Mouse (Mus musculus): ENCODE measurements around the gene Kcna6. TPM values are rescaled to one million over a fixed set of nuclear protein-coding genes. Genes with fewer than 3 reads are reported as not detected.
A peak's percentile ranks its signal among the peaks of the same experiment; 100 is the strongest.

Gene Kcna6
- polyA plus RNA-seq, 1 experiment from 2014 or later = 26.5 TPM

DNA sequence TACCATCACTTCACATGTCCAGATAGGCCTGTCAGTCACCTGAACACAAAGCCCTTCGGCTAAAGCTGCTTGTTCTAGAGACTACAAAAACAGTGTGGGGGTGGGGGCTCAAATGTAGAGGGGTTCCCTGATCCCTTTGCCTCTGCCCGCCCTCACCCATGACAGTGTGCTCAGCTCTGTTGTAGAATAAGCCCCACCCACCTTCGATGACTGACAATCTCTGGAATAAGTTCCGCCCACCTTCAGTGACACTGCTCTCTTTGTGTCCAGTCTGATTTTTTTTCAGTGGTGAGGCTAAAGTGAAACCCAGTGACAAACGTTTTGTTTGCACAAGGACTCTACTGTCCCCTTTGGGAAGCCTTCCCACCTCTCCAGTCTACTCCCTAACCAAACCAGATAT, 26.1 kb upstream of the Kcna6 start:
- H3K36me3 ChIP-seq = no peaks in the 10 kb centered on the region
- H3K4me1 ChIP-seq = peaks cover 43% of the 10 kb centered on the region
- H3K4me2 ChIP-seq = no peak overlapping the region
- WGBS = 62% methylated on average over 5 of the region's 5 CpGs
- H3K9me3 ChIP-seq (replicated peaks) = no peaks in the 10 kb centered on the region
- H3K9ac ChIP-seq (replicated peaks) = no peak overlapping the region
- ATAC-seq (ENCODE audit: low FRiP score) = no peak
- no peak overlapping the region for H3K4me3 ChIP-seq (replicated peaks)
- peak overlapping the region; percentile 76; the same call in 1 of the 2 replicates for H3K27ac ChIP-seq (replicated peaks)
- H3K27me3 ChIP-seq (replicated peaks) = no peaks in the 10 kb centered on the region

DNA sequence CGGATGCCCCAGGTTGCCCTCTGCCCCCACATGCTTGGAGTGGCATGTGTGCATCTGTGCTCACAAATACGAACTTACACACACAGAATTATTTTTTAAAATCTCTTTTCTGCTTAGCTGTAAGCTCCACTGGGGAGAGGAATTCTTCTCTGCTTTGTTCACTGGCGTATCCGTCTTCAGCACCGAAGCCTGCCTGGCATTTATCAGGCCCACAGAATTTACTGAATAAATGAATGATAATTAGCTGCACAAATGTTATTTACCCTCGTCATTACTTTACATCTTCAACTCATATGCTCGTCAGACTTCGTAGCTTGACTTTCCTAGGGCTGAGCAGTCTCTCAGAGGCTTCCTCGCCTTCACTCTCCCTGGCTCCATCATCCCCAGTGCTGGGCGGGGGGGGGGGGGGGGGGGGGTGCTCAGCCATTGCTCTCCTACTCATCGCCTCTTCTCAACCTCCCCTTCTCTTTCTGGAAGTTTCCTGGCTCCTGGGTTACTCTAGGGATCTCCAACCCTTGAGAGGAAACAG, 24.2 kb upstream of the Kcna6 start:
- H3K9me3 ChIP-seq (replicated peaks) = no peaks in the 10 kb centered on the region
- ATAC-seq (ENCODE audit: low FRiP score) = no peak
- H3K27me3 ChIP-seq (replicated peaks) = no peaks in the 10 kb centered on the region
- no peak overlapping the region for H3K27ac ChIP-seq (replicated peaks)
- no peak overlapping the region for H3K4me2 ChIP-seq
- WGBS = 57% methylated on average over 11 of the region's 11 CpGs
- no peak overlapping the region for H3K9ac ChIP-seq (replicated peaks)
- no peak overlapping the region for H3K4me3 ChIP-seq (replicated peaks)
- peaks cover 35% of the 10 kb centered on the region for H3K4me1 ChIP-seq
- H3K36me3 ChIP-seq = no peaks in the 10 kb centered on the region

DNA sequence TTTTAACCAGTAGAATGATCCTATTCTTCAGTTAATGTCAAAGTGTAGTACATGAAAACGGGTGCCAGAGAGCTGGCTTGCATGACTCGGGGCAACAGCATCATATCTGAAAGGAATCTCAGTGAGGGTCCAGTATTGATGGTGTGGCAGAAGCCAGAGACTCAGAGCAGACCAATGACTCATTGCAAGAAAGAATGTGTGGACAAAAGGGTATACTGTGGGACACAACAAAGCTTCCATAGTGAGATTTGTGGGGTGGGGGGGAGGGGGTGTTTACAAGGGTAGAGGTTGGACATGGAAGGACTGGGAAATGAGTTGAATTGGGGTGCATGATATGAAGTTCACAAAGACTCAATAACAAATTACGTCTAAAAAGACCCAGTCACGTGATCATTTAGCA, 20.9 kb upstream of the Kcna6 start:
- Histone ChIP-seq H3K27ac (replicated peaks) (no peak overlapping the region), H3K36me3 (no peaks in the 10 kb centered on the region), H3K27me3 (replicated peaks) (no peaks in the 10 kb centered on the region), H3K4me3 (replicated peaks) (no peak overlapping the region), H3K9ac (replicated peaks) (no peak overlapping the region), H3K4me1 (peaks cover 6% of the 10 kb centered on the region; the same call in 1 of the 2 replicates), H3K4me2 (no peak overlapping the region), H3K9me3 (replicated peaks) (no peaks in the 10 kb centered on the region)
- no peak for ATAC-seq (ENCODE audit: low FRiP score)
- WGBS = 89% methylated on average over 4 of the region's 4 CpGs

DNA sequence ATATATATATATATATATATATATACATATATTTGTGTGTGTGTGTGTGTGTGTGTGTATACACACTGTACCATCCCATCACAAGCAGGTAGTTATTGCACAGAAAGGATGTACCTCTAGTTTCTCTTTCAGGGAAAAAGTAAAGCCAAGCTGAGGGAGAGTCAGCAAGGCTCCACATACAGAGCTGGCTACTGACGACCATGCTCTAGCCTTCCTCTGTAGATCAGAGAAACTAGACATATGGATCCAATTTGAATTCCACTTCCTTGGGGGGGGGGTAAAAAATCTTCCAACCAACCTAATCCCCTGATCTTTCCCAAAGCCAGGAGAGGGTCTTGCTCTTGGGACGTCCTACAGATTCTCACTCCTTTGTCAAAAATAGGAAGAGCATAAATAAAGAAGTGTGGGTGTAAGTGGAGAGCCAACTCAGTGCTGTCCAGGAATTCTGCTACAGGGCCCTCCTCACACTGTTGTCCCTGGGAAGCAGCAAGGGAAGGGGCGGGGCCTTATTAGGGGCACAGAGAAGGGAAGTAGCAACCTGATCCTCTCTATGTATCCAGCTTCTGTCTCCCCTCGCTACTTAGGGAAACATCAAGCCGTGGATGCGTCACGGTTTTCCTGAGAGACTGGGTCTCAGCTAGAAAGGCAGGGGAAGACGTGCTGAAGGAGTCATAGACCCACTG, 15.4 kb upstream of the Kcna6 start:
- H3K36me3 ChIP-seq = no peaks in the 10 kb centered on the region
- 42% methylated on average over 8 of the region's 8 CpGs for WGBS
- no peaks in the 10 kb centered on the region for H3K27me3 ChIP-seq (replicated peaks)
- no peak overlapping the region for H3K4me3 ChIP-seq (replicated peaks)
- H3K9me3 ChIP-seq (replicated peaks) = no peaks in the 10 kb centered on the region
- peaks cover 11% of the 10 kb centered on the region for H3K4me1 ChIP-seq
- no peak overlapping the region for H3K27ac ChIP-seq (replicated peaks)
- H3K4me2 ChIP-seq = no peak overlapping the region
- ATAC-seq (ENCODE audit: low FRiP score) = no peak
- H3K9ac ChIP-seq (replicated peaks) = no peak overlapping the region

DNA sequence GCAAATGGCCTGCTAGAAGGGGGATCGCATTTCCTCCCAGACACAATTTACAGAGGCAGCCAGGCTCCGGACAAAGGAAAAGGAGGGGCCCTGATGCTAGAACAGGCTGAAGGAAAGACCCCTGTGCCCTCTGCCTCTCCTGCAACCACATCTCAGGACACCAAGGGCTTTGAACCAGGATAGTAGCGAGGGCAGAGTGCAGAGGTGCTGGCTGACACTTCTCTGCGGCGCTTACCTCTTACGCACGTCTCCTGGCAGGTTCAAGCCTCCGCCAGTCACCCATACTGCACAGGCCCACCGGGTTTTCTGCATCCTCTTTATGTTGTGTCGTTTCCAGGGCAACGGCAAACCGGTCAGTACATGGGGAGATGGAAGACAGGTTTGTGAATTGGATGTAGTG, 12.0 kb upstream of the Kcna6 start:
- Histone ChIP-seq H3K9ac (replicated peaks) (no peak overlapping the region), H3K4me1 (peaks cover 11% of the 10 kb centered on the region), H3K27ac (replicated peaks) (peak overlapping the region; percentile 56), H3K4me2 (peak overlapping the region; percentile 27), H3K9me3 (replicated peaks) (no peaks in the 10 kb centered on the region), H3K27me3 (replicated peaks) (no peaks in the 10 kb centered on the region), H3K36me3 (no peaks in the 10 kb centered on the region), H3K4me3 (replicated peaks) (no peak overlapping the region)
- ATAC-seq (ENCODE audit: low FRiP score) = peak; percentile 75; the same call in 1 of the 2 replicates
- WGBS = 20% methylated on average over 12 of the region's 12 CpGs

DNA sequence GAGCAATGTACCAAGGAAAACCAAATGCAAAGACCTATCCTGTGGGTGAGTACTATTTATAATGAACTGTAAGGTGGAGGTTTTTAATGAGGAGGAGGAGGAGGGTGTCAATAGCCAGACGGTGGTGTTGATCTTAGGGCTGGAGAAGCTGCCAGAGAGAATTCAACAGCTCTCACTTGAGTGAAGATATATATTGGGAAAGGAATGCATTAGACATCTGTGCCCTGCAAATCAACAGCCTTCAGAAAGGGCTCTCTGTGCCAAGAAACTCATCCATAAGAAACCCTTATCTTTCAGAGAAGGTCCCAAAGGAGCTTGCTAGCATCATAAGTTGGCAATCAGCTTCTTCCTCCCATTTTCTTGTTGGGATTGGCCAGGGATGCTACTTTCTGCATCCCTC, 5.4 kb upstream of the Kcna6 start:
- Histone ChIP-seq H3K27me3 (replicated peaks) (no peaks in the 10 kb centered on the region), H3K36me3 (no peaks in the 10 kb centered on the region), H3K4me2 (no peak overlapping the region), H3K27ac (replicated peaks) (no peak overlapping the region), H3K4me1 (no peaks in the 10 kb centered on the region), H3K9me3 (replicated peaks) (no peaks in the 10 kb centered on the region), H3K9ac (replicated peaks) (no peak overlapping the region), H3K4me3 (replicated peaks) (no peak overlapping the region)
- no peak for ATAC-seq (ENCODE audit: low FRiP score)
- 42% methylated on average over 1 of the region's 1 CpGs for WGBS

DNA sequence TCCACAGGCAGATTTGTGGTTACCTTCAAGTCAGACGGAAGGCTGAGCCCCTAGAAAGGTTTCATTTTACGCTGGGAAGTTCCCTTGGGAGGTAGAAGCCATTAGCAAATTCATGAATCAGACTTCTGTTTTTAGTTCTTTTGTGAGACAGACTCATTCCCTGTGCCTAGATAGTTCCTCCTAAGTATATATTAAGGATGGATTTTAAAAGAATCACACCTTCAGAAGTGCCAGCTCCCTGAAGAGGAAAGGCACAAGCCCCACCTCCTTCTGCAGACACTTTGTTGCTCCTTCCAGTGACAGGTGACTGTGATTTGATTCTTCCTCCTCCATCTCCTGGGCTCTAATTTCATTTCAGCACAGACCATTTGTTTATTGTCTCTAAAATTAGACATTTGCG, 2.1 kb upstream of the Kcna6 start:
- no peak overlapping the region for H3K4me2 ChIP-seq

DNA sequence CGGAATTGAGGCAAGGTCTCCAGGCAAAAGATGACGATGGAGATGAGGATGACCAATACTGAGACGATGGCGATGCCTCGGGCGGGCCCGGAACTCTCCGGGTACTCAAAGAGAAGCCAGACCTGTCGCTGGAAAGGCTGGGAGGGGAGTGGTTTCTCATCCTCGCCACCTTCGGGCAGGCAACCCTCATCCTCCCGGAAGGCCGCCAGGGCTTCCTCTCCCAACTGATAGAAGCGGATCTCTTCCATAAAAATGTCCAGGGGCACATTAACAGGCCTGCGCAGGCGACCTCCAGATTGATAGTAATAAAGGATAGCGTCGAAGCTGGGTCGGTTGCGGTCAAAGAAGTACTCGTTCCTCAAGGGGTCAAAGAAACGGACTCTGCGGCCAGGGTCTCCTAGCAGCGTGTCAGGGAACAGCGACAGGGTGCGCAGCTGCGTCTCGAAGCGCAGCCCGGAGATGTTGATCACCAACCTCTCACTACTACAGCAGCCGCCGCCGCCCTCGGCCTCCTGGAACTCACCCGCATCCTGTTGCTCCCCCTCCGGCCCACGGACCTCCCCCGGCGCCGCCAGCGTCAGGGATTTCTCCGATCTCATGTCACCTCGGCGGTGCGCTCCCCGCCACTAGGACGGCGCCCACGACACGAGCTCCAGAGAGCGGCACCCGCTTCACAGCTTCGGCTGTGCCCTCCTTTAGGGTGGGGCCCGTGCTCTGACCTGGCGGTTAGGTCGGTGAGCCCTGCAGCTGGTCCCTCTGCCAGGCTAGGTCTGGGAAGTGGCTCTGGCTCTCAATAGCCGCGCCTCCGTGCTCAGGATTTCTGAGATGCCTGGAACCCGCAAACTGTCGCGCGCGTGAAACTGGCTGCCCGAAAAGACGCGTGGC, 906 bp downstream of the Kcna6 start:
- WGBS = under 1% methylated on average over 66 of the region's 67 CpGs
- H3K9ac ChIP-seq (replicated peaks) = peak overlapping the region; percentile 59
- peak overlapping the region; percentile 60 for H3K4me3 ChIP-seq (replicated peaks)
- H3K4me1 ChIP-seq = peaks cover 51% of the 10 kb centered on the region
- H3K27me3 ChIP-seq (replicated peaks) = peaks cover 9% of the 10 kb centered on the region
- H3K27ac ChIP-seq (replicated peaks) = peak overlapping the region; percentile 87
- H3K4me2 ChIP-seq = peak overlapping the region; percentile 91
- ATAC-seq (ENCODE audit: low FRiP score) = peak; percentile 42; the same call in 1 of the 2 replicates
- no peaks in the 10 kb centered on the region for H3K9me3 ChIP-seq (replicated peaks)
- H3K36me3 ChIP-seq = peaks cover 3% of the 10 kb centered on the region; the same call in 1 of the 2 replicates

More for the DNA sequence above, 2.1 kb upstream of the Kcna6 start:
- Histone ChIP-seq H3K9me3 (replicated peaks) (no peaks in the 10 kb centered on the region), H3K36me3 (no peaks in the 10 kb centered on the region), H3K9ac (replicated peaks) (no peak overlapping the region), H3K27ac (replicated peaks) (no peak overlapping the region), H3K4me1 (peaks cover 21% of the 10 kb centered on the region), H3K27me3 (replicated peaks) (peaks cover 9% of the 10 kb centered on the region), H3K4me3 (replicated peaks) (no peak overlapping the region)
- 53% methylated on average over 3 of the region's 3 CpGs for WGBS
- ATAC-seq (ENCODE audit: low FRiP score) = no peak

DNA sequence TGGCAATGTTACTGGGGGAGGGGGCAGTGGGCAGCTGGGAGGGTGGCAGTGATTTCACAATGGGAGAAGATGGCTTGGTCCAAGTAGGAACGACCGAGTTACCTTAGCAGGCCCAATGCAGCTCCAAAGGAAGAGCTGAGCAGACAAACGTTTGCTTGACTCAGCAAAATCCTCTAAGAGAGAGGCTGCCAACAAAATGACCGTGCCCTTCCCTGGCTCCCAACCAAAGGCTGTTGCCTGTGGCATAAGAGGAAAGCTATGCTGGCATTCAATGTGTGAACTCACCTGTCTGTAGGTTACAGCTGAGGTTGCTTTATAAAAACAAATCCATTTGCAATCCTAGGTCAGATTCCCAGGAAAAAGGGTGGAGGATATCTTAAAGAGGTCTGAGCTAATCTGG, 3.5 kb downstream of the Kcna6 start:
- Histone ChIP-seq H3K27ac (replicated peaks) (no peak overlapping the region), H3K4me3 (replicated peaks) (no peak overlapping the region), H3K36me3 (peaks cover 3% of the 10 kb centered on the region; the same call in 1 of the 2 replicates), H3K4me2 (peak overlapping the region; percentile 47), H3K9me3 (replicated peaks) (no peaks in the 10 kb centered on the region), H3K4me1 (peaks cover 75% of the 10 kb centered on the region), H3K27me3 (replicated peaks) (peaks cover 9% of the 10 kb centered on the region), H3K9ac (replicated peaks) (no peak overlapping the region)
- ATAC-seq (ENCODE audit: low FRiP score) = no peak
- 68% methylated on average over 4 of the region's 4 CpGs for WGBS

DNA sequence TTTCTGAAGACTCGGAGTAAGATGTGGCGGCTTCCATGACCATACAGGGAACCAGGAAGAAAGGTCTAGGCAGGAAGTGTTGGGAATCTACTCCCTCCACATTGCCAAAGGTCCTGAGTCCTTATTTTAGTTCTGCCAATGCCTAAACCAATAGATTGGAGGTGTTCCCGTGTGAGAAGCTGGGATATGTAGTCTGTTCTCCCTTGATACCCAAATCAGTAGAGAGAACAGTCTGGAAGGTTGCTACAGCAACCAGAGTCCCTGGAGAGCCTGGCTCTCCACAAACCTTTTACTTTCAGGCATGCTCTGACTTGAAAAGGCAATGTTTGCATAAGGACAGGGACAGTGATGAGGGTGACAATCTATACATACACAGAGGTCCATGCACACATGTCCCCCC, 4.7 kb downstream of the Kcna6 start:
- H3K4me1 ChIP-seq = peaks cover 75% of the 10 kb centered on the region
- WGBS = 69% methylated on average over 3 of the region's 3 CpGs

DNA sequence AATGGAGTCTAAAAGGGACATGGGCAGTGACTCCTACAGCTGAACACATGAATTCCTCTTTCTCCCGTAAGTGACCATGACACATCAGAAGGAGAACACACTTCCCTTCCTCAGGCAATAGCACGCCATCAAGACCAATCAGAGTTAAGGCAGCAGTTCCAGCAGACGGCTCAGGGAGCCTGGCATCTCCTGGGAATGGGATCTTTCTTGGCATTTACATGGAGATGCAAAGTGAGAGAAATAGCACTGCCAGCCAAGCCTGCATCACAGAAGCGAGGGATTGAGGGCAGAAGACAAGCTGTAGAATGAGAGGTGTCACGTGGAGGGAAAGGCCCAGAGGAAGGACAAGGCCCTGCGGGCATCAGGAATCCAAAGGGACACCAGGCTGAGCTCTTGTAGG, 7.8 kb downstream of the Kcna6 start:
- Histone ChIP-seq H3K9ac (replicated peaks) (no peak overlapping the region), H3K27ac (replicated peaks) (no peak overlapping the region), H3K36me3 (peaks cover 3% of the 10 kb centered on the region; the same call in 1 of the 2 replicates), H3K4me1 (peaks cover 54% of the 10 kb centered on the region), H3K27me3 (replicated peaks) (no peaks in the 10 kb centered on the region; the same call in 1 of the 2 replicates), H3K9me3 (replicated peaks) (no peaks in the 10 kb centered on the region), H3K4me3 (replicated peaks) (no peak overlapping the region), H3K4me2 (peak overlapping the region; percentile 47)
- no peak for ATAC-seq (ENCODE audit: low FRiP score)
- 76% methylated on average over 6 of the region's 6 CpGs for WGBS

More for the DNA sequence above, 4.7 kb downstream of the Kcna6 start:
- Histone ChIP-seq H3K9ac (replicated peaks) (no peak overlapping the region), H3K9me3 (replicated peaks) (no peaks in the 10 kb centered on the region), H3K36me3 (peaks cover 3% of the 10 kb centered on the region; the same call in 1 of the 2 replicates), H3K4me2 (peak overlapping the region; percentile 47), H3K27me3 (replicated peaks) (peaks cover 9% of the 10 kb centered on the region), H3K4me3 (replicated peaks) (no peak overlapping the region; the same call in 1 of the 2 replicates), H3K27ac (replicated peaks) (no peak overlapping the region)
- ATAC-seq (ENCODE audit: low FRiP score) = no peak

Data from neural tube, embryonic 15.5 days (tissue).